Mouse (Mus musculus) lung, postnatal 0 days (tissue): ENCODE data around the gene Clec2i.

Experiments
- CTCF ChIP-seq: IDR thresholded peaks from 2 replicates; pipeline ENCODE4 v1.5.1; 2016; ENCODE audit warnings: antibody characterized with exemption, mild to moderate bottlenecking
- EP300 ChIP-seq: IDR thresholded peaks from 2 replicates; pipeline ENCODE4 v1.6.1; 2016; ENCODE audit warnings: antibody characterized with exemption, mild to moderate bottlenecking, control low read depth

DNA sequence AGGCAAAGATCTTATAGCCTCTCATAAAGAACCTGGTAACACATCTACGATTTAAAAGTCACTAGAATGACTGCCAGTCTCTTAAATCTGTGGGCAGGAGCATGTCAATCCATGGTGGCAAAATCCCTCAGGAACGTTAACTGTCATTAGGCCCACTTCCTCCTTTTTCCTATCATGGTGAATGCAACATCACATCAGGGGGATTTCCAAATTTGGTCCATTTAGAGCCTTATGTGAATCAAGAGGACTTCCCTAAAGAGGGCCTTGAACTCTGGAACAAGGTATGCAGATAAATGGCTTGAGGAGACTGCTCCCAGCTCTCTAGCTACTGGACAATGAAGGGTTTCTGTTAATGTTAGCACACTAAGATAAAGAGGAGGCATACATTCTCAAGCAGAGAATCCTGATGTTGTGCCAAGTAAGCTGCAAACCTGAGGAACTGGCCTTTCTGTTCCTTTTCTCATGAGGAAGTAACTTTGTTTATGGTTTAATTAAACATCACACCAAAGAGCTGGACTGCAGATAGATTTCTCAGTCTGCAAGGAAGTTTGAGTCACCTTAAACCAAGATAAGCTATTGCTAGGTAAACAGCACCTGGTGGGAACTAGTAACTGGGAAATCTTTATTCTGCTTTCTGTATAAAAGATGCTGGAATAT is 26.3 kb downstream of the Clec2i start:
- no peak for TF ChIP-seq CTCF
- no peak for TF ChIP-seq EP300
